Mouse (Mus musculus) cerebellum, adult 8-10 months (tissue): ENCODE measurements around the gene Iqcj.

ENCODE experiments used
- DNase-seq: peaks from one replicate; pipeline ENCODE4 v3.0.0; 2022

Gene Iqcj

DNA sequence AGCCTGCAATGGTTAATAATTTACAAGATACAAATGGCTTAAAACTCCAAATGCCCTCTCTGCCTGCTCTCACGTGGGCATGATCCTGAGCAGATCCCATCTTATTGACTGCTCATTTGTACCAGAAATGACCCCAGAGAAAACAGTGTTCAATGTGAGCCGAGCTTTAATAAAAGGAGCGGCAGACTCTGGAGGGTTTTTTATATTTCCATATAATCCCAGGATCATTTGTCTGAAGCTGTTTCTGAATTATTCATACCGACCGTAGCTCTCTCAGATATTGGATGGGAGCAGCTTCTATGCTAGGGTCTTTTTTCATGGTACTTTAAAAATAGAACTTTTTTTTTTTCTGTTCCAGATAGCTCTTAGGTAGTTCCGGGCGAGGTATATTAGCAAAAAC lies 67.7 kb downstream of the Iqcj start:
- no peak for DNase-seq

DNA sequence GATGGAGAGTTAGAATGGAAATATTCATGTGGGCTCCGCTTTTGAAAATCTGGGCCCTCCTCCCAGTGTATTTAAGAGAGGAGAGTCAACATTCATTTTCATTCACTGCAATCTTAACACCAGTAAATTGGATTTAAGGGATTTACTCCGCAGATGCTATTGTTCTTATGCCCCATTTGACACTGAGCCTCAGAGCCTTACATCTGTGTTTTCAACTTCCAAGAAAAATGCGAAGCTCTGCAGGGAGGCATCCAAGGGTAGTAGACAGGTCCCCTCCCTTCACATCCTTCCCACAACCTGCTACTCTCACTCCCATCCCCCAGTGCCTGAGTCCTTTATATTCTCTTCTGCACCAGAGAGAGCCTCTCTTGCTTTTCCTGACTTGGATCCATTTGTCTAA lies 68.1 kb downstream of the Iqcj start:
- no peak for DNase-seq

DNA sequence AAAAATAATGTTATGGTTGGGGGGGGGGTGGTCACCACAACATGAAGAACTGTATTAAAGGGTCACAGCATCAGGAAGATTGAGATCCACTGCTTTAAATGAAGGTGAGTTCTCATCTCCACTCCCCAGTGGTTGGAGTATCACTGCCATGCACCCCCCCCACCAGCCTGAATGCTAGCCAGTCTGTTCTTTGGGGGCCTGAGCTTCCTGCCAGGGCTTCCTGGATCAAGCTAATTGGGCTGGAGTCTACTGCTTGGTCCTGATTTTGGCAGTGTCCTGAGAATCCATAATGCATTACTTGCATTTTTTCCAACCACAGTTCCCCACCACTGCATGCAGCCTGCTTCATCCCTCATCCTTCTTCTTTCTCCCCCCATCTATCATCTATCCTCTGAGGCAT lies 68.7 kb downstream of the Iqcj start:
- DNase-seq: no peak

DNA sequence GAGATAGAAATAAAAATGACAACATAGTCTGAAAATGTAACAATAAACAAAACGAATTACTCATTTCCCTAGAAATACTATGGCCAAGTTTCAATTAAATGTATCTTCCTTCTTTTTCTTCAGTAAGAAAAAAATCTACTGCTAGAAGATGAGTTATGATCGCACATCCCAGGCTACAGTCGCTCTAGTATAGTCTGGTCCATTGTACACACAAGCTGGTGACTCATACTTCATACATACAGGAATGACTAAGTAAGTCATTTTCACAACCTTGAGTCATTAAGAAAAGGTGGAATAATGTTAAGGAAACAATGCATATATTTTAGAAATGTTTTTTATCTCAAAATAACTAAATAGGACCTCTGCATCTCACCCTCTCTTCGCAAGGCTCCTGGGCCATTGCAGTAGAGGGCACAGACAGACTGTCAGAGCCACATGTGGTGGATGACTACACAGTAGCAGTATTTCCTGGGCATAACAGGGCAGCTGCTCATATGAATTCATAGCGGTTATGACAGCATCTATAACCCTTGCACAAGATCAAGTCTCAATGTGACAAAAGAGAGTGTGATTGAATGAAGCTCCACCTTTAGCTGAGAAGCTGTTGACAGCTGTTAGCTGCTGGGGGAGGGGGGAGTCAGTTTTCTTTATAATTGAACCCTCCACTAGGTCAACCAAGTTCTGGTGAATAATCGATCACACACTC lies 70.1 kb downstream of the Iqcj start:
- no peak for DNase-seq

DNA sequence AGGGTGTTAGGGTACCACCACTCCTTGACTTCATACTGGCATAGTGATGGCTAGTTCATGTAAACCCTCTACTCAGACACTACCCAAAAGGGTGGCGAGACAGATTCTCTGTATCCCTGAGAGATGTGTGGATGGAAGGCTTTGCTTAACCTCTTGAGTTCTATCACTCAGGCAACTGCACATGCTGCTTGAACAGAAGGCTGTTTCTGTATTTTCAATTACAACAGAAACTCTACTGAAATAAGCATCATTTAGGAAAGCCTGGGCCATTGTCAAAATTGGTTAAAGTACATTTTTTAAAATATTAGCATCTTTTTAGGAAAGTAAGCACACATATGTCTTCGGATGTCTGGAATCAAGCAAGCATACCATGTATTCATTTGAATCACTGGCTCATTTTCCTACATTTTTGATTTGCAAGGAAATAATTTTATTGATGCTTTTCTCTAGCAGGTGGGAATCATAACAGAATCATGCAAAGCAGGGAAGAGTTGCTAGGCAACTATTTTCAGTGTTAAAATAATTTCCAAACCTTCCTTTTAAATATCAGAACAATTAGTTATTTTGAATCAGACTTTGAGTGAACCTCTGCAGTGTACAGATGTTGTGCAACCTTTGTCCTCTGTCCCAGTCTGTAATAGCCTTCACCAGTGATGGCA lies 82.4 kb downstream of the Iqcj start:
- DNase-seq: no peak

DNA sequence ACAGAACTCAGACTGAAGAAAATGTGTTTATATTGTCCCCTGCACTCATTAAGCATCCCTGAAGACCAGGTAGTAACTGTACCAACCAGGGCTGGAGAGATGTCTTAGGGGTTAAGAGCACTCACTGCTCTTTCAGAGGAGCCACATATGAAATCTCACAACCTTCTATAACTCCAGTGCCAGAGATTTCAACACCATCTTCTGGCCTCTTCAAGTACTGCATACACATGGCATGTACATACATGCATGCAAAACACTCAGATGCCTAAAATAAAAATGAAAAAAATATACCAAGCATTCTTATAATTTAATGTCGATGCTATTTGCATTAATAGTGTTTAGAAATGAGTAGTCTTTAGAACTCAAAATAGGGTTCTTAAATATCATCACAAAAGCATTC lies 88.0 kb downstream of the Iqcj start:
- no peak for DNase-seq

DNA sequence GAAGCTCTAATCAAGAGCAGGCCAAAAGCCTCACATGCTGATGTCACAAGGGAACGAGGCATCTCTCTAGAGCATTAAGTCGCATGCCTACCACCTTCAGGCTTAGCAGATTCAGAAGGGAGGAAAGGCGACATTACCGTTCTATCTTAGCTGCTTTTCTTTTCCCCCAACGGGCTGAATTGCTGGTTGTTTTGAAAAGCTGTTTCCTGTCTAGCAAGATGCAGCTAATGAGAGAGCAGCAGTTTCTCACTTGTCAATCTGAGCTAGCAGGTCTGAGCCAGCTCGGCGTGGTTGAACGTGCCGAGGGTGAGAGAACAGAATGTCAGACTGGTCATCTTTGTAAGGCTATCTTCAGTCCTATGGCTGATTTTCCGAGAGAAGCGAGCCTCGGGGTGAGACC lies 91.3 kb downstream of the Iqcj start:
- DNase-seq: no peak

DNA sequence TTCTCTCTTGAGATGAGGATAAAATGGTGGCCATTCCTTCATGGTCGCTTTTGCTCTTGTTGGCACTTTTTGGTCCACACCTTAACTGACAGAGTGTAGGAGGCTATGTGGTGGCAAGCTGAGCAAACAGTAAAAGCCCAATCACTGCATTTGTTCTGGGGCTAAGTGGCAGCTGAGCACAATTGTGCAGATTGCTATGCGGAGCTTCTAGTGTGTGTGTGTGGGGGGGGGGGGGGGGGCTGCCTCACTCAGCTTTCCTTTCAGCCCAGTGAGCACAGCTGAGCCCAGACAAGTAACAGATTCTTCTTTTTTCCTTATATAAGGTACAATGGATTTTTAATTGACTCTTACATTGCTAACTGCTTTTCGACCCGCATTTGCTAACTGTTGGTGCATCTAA lies 110.4 kb downstream of the Iqcj start:
- no peak for DNase-seq

DNA sequence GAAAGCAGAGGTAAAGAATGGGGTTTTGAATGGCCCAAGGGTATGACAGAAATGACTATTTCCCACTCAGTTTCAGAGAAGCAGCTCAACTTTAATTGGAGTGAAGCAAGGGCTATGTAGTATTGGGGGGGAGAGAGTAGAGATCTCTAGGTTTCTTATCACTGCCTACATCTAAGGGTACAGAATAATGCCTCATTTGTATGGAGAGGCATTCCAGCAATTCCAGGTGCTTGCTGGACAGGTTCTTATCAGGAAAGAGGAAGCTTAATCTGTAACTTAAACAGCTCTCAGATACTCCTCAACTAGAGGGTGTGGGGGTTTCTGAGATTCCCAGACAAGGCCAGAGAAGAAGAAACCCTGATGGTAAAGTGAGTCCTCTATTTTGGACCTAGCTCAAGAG lies 120.3 kb downstream of the Iqcj start:
- DNase-seq: no peak

DNA sequence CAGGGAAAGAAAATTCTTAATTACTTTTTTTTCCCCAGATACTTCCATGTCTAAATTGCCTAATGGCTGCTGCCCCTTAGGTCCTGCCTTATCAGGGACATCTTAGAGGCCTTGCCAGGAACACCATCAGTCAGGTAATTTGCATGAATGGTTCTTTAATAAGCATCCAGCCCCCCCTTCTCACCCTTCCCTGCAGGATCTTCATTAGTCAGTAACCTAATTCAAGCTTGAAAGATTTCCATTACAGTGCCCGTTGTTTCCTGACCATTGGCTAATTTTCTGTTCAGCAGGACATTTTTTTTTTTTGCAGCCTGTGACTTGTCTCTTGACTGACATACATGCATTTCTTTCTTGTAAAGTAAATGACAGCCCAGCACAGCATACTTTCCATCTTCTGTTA lies 123.8 kb downstream of the Iqcj start:
- no peak for DNase-seq

DNA sequence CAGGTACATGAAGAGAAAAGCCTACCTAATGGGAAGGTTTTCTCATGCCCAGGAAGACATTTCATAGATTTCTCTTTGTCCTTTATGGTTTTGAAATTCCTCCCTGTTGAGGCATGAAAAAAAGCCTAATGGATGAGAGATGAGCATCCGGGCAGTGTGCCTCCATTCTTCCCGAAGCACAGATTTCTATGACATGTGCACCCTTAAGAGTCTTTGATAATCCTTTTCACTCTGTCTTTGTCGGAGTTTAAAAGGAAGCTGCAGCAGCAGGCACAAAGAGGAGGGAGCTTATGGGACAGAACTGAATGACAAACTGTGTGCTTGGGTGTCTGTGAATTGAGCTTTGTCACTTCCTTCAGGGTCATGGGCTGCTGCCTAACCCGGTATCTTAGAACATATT lies 127.4 kb downstream of the Iqcj start:
- no peak for DNase-seq

DNA sequence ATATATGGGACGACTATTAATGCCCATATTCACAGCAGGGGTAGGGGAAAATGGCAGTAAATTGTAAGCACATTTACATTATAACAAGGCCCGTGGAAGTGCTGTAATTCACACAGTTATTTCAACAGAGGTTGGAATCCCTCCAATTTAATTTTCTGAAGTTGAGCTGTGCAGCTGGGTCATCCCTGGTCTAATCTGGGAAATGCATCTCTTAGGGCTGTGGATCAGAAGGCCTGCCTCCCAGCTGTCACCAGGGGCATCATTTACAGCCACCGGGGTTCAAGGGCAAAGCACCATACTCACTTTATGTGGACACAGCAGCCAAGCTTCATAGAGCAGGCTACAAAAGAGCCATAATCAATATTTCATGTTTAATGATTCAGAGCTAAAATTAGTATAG lies 144.1 kb downstream of the Iqcj start:
- DNase-seq: no peak

DNA sequence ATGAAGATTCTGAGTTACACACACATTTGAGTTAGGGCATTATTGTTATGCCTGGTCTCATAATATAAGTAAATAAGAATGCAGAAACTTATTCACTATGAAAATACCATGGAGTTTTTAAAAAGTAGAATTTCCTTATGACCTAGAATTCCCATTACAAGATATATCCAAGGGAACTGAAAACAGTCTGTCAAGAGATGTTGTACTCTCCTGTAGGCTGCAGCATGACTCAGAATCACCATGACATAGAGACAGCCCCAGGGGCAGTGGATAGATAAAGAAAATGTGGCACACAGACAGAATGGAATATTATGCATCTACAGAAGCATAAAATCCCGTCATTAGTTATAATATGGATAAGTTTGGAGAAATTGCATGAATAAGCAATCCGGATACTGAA lies 150.9 kb downstream of the Iqcj start:
- no peak for DNase-seq

DNA sequence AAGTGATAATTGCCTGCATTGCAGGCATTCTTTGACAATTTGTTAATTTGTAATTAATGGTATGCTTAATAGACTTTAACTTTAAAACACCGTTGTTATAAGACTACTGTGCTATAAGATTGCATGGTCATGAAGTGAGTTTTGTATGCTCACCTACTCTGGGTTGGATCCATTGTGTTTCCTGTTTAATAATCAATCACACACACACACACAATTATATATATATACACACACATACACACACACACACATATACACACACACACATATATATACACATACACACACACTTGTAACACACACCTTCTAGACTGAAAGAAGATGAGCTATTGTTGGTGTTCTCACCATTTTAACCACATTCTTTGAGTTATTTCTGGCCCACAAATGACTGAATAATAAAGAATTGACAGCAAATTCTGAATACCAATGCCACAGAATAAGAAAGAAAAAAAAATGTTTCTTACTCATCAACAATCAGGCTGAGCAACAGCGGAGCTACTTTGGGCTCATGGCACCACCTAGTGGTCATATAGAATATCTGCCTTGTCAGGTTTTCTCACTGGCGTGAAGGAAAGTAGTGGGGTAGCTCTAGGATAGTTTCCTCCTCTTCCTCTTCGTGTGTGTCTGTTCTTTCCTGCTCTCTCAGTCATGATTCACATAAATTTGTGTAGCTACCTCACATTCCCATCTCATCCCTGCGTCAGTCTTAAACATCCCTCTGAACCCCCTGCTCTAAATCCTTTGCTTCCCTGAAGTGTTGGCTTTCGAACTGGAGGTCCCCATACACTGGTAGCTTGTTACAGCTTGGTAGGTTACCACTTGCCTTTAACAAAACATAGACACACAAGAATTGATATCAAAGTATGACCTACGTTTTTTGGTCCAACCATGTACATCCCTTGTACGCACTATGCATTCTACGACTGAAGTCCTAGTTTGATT lies 153.7 kb downstream of the Iqcj start:
- DNase-seq: peak; percentile 11

DNA sequence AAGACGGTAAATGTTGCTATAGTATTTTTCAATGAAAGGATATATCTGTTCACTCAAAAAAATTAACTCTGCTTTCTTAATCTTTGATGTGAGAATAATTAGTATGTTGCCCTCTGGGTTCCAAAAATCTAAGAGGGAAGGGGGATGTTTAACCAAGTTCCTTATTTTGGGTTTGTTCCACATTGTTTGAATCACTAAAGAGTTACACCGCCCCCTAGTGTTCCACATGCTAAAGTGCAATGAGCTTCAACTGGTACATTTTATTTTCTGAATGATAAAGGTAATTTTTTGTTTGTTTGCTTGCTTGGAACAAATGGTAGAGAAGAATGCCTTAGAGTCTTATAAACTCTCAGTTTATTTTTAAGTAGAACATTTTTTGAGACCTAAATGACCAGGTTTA lies 161.5 kb downstream of the Iqcj start:
- no peak for DNase-seq

DNA sequence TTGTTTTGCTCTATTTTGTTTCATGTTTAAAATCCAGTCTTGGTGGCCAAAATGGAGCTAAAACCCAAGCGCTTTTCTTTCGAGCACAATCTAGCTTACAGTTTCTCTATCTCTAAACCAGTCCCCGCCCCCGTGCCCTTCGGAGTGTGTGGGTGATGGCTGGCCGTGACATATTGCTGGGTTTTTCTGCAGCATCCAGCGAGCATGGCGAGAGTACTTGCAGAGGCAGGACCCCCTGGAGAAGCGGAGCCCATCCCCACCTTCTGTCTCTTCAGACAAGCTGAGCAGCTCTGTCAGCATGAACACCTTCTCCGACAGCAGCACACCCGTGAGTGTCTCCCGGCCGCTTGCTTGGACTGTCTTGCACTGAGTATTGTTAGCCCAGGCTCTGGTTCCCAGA lies 163.1 kb downstream of the Iqcj start:
- no peak for DNase-seq

DNA sequence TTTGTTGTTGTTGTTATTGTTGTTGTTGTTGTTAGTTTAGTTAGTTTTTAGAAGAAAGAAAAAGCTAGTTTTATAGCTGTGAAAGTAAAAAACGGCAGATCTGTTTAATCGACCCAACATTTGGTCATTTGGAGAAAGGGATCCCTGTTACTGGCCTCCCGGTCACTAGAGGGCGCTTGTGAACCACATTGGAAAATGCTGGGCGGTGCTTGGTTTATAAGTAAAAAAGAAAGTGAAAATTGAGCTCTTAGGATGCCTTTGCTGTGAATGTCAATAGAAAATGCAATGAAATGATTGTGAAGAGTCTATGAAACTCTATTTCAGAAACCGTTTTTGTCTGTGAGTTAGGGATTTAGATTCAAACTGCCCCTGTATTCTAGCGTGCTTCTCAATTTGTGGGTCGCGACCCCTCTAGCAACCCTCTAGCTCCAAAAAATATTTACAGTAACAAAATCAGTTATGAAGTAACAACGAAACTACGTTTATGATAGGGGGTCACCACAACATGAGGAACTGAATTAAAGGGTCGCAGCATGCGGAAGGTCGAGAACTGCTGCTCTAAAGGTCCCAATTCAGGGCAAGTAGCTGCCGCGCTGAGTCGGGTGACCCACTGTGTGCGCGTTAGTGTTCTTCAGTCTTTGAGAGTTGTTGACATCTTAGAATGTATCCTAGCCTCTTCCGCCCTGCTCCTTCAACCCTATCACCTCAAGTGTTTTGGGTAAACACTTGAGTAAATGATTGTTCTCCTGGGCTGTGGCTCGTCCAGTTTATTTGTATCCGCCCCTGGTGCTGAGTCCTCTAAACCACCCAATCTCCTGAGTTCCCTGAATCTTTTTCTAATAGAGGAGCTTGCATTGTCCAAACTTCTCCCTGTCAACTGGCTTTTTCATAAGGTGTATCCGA lies 164.6 kb downstream of the Iqcj start:
- peak; percentile 58 for DNase-seq

DNA sequence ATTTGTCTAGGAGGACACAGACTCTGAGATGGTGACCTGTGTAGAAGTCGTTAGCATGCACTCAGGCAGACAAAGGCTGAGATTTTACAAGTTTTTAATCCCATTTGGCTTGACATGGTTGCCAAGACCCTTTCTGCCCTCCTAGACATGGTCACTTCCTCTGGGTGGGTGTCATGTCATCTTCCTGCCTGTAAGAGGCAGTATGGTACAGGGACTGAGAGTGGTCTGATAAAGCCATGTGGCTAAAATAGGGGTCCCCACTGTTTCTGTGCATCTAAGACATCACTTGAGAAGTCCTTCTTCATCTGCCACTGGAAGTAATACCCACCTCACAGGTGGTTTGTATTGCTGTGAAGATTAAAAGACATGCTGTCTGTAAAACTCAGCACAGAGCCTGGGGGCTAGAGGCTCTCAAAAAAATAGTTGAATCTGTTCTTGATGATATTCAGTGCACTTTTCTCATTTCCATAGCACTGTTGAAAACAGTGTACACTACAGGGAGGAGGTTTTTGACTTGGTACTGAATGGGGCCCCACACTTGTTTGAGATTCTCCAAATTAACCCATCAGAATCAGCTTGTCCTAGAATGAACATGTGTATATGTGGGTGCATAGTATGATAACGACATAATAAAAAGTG lies 167.3 kb downstream of the Iqcj start:
- peak; percentile 15 for DNase-seq

DNA sequence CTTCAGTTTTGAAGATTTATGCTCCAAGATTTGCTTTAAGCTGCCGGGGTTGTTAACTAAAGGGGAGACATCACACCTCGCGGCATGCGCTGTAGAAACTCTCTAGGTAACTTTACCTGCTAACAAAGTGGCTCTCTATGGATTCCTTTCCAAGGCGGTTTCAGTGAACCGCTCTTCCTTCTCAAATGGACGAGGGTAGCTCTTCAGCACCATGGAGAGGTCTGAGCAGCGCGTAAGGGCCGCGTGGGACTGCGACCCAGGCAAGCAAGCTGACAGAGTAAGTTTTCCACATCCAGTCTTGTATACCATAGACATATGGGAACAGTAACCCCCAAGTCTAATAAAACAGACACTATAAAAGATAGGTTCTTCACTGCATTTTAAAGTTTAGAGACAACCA lies 172.7 kb downstream of the Iqcj start, which contains the start of gene Schip1:
Gene Schip1, plus strand, starts transcription at position 72 of the 400 bp plus-strand sequence.
- no peak for DNase-seq

DNA sequence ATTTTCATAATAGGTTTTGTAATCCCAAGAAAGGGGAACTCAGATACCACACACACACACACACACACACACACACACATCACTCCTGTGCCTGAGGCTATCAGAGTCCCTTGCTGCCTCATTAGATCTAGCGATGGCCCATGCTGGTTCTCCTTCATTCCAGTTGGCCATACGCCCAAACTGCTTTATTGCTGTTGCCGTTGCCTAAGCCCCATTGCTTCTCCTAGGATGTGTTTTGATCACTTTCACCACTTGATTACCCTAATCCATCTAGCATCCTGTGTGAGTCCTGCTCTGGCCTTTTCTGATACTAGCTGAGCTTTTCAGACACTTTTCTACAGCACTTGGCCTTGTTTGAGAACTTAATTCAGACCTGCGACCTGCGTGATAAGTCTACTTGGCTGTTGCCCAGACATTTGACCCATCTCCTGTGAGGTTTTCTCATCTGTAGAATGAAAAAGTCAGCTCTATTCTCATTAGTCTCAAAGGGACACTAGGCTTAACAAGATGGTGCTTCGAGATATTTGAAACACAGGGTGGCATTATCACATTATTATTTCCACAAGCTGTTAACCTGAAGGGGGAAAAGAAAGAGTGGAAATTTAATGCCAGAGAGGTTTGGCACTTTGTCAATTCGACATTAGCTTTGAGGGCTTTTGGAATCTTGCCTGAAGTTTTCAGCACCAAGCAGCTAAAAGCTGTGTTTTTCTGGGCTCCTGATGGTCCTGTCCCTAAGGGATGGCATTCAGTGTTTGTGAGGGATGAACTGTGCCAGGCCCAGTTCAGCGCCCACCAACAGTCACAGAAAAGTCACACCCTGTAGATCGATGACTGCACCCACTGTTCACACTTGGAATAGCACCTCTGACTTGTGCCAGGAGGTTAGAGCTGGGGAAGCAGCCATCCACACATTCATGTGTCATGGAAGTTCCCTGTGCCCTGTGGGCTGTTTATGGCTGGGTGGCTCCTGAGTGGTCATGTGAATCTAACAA lies 179.7 kb downstream of the Iqcj start:
- DNase-seq: no peak

DNA sequence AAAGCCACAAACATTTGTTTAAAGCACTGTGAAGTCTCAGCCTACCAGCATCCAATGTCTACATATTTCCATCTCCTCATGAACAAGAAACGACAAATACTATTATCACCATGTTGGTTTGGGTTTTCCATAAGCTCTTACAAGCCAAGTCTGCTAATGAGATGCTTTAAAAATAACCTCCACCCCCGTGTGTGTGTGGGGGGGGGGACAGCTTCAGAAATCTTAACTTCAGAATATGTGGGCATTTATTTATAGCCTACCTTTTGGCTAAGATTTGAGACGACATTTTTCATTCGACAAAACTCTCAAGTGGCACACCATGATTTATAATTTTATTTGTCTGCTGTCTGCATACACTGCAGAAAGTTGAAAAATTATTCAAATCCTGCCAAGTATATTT lies 185.4 kb downstream of the Iqcj start:
- no peak for DNase-seq
